Mouse (Mus musculus): ENCODE data around the gene S100a1. TPM values are rescaled to one million over a fixed set of nuclear protein-coding genes. Genes with fewer than 3 reads are reported as not detected.
A peak's percentile ranks its signal among the peaks of the same experiment; 100 is the strongest.

S100a1 gene
- polyA plus RNA-seq, 1 experiment from 2014 or later = 59.3 TPM

GRCm38 (mm10) chr3:90503444-90503843, 10.7 kb downstream of the S100a1 start:
- peaks cover 52% of the 10 kb centered on the region for H3K36me3 ChIP-seq (ENCODE audit: control insufficient read depth, insufficient read depth, low read length)

GRCm38 (mm10) chr3:90497597-90497996, 16.6 kb downstream of the S100a1 start:
- H3K27ac ChIP-seq (ENCODE audit: low read length) = no peak overlapping the region
- ATAC-seq (ENCODE audit: low read depth) = no peak
- H3K4me2 ChIP-seq (ENCODE audit: low read depth, low read length) = no peak overlapping the region
- H3K9me3 ChIP-seq (ENCODE audit: control insufficient read depth, low read length) = no peaks in the 10 kb centered on the region
- no peaks in the 10 kb centered on the region; the same call in 1 of the 2 replicates for H3K4me1 ChIP-seq (replicated peaks; ENCODE audit: control insufficient read depth, insufficient read depth, low read length)
- H3K4me3 ChIP-seq (ENCODE audit: low read length) = no peak overlapping the region
- no peak overlapping the region for H3K9ac ChIP-seq (ENCODE audit: low read length)
- peaks cover 50% of the 10 kb centered on the region for H3K36me3 ChIP-seq (ENCODE audit: control insufficient read depth, insufficient read depth, low read length)
- no peaks in the 10 kb centered on the region for H3K27me3 ChIP-seq (ENCODE audit: control insufficient read depth, insufficient read depth, low read depth, low read length)

More at GRCm38 (mm10) chr3:90503444-90503843, 10.7 kb downstream of the S100a1 start:
- no peak overlapping the region for H3K27ac ChIP-seq (ENCODE audit: low read length)
- 55% methylated on average over 4 of the region's 4 CpGs for WGBS
- H3K4me1 ChIP-seq (replicated peaks; ENCODE audit: control insufficient read depth, insufficient read depth, low read length) = peaks cover 22% of the 10 kb centered on the region
- H3K4me3 ChIP-seq (ENCODE audit: low read length) = no peak overlapping the region
- no peak for ATAC-seq (ENCODE audit: low read depth)
- no peak overlapping the region for H3K4me2 ChIP-seq (ENCODE audit: low read depth, low read length)
- no peaks in the 10 kb centered on the region for H3K27me3 ChIP-seq (ENCODE audit: control insufficient read depth, insufficient read depth, low read depth, low read length)
- H3K9me3 ChIP-seq (ENCODE audit: control insufficient read depth, low read length) = no peaks in the 10 kb centered on the region
- no peak overlapping the region for H3K9ac ChIP-seq (ENCODE audit: low read length)

DNA sequence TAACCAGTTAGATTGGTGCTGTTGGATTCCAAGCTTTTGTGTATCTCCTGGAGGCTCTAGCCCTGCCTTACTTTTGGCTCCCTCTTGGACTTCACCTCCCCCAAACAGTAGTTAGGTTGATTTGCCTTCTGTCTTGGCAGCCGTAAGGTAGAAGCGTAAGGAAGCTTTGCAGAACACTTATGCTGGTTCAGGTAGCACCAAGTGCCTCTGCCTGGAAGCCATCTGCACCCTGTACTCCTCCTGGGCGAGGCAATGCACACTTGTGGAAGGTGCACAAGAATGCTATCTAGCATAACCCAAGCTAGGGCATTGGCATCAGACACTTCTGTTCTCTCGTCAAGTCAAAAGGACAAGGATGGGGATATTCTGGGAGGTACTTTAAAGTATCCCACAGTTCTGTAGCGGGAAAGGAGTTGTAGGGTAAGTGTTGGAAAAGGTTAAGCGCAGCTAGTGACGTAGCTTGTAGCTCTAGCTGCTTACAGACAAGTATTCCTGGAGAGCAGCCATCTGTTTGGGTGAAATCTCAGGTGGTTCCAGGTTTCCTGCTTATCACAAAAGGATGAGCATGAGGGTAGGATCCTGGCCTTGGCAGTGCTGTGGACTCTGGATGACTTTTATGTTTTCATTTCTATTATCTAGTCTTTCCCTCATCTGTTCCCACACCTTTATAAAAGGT, 18.2 kb downstream of the S100a1 start:
- Histone ChIP-seq H3K4me1 (replicated peaks; ENCODE audit: control insufficient read depth, insufficient read depth, low read length) (no peaks in the 10 kb centered on the region; the same call in 1 of the 2 replicates), H3K27ac (ENCODE audit: low read length) (no peak overlapping the region), H3K27me3 (ENCODE audit: control insufficient read depth, insufficient read depth, low read depth, low read length) (no peaks in the 10 kb centered on the region), H3K4me2 (ENCODE audit: low read depth, low read length) (no peak overlapping the region), H3K36me3 (ENCODE audit: control insufficient read depth, insufficient read depth, low read length) (peaks cover 36% of the 10 kb centered on the region), H3K4me3 (ENCODE audit: low read length) (no peak overlapping the region), H3K9me3 (ENCODE audit: control insufficient read depth, low read length) (no peaks in the 10 kb centered on the region), H3K9ac (ENCODE audit: low read length) (no peak overlapping the region)
- WGBS = 81% methylated on average over 7 of the region's 7 CpGs
- ATAC-seq (ENCODE audit: low read depth) = no peak

DNA sequence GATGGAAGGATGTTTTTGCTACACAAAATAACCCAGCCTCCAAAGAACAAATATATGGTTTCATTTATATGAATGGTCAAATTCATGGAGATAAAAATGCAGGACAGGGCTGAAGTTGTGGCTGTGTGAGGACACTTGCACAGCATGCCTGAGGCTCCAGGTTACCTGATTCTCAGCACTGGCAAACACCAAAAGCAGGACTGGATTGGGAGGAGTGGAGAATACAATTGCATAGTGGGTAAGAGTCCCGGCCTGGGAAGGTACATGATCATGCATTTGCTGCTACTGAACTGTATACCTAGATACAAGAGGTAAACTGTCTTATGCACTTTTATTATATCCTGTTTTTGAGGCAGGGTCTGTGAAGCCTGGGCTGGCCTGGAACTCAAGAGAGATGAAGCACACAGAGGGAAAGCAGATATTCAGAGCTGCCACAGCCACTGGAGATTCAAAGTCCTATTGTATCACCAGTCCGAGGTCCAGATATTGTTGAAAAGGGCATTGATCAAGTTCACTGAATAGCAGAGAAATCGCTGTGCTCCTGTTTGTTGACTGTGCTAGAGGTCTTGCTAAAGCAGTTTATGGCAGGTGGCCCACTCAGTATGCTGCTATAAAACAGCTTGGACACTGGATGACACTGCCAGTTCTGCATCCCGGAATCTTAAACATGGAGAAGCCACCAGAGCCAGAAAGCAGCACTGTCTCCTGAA, 20.2 kb downstream of the S100a1 start:
- Histone ChIP-seq H3K4me2 (ENCODE audit: low read depth, low read length) (no peak overlapping the region), H3K9ac (ENCODE audit: low read length) (no peak overlapping the region), H3K27ac (ENCODE audit: low read length) (peak overlapping the region; percentile 32; the same call in 1 of the 2 replicates), H3K4me1 (replicated peaks; ENCODE audit: control insufficient read depth, insufficient read depth, low read length) (peaks cover 10% of the 10 kb centered on the region), H3K9me3 (ENCODE audit: control insufficient read depth, low read length) (no peaks in the 10 kb centered on the region), H3K27me3 (ENCODE audit: control insufficient read depth, insufficient read depth, low read depth, low read length) (no peaks in the 10 kb centered on the region), H3K4me3 (ENCODE audit: low read length) (no peak overlapping the region), H3K36me3 (ENCODE audit: control insufficient read depth, insufficient read depth, low read length) (peaks cover 29% of the 10 kb centered on the region)
- WGBS = 50% methylated on average over 4 of the region's 4 CpGs
- ATAC-seq (ENCODE audit: low read depth) = no peak

DNA sequence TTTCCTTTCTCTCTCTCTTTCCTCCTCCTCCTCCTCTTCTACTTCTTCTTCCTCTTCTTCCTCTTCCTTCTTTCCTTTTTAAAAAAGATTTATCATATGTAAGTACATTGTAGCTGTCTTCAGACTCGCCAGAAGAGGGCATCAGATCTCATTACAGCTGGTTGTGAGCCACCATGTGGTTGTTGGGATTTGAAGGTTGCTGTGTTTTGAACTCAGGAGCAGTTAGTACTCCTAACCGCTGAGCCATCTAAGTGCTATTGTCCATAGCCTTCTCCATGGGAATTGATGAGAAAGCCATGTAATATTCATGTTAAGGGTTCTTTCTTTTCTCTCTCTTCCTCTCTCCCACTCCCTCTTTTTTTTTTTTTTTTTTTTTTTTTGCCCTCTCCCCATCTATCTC, 22.8 kb downstream of the S100a1 start:
- Histone ChIP-seq H3K27me3 (ENCODE audit: control insufficient read depth, insufficient read depth, low read depth, low read length) (no peaks in the 10 kb centered on the region), H3K4me1 (replicated peaks; ENCODE audit: control insufficient read depth, insufficient read depth, low read length) (peaks cover 10% of the 10 kb centered on the region), H3K4me3 (ENCODE audit: low read length) (no peak overlapping the region), H3K36me3 (ENCODE audit: control insufficient read depth, insufficient read depth, low read length) (peaks cover 27% of the 10 kb centered on the region), H3K9ac (ENCODE audit: low read length) (no peak overlapping the region), H3K9me3 (ENCODE audit: control insufficient read depth, low read length) (no peaks in the 10 kb centered on the region), H3K4me2 (ENCODE audit: low read depth, low read length) (no peak overlapping the region), H3K27ac (ENCODE audit: low read length) (no peak overlapping the region)
- ATAC-seq (ENCODE audit: low read depth) = no peak
- WGBS = 32% methylated on average over 2 of the region's 2 CpGs

DNA sequence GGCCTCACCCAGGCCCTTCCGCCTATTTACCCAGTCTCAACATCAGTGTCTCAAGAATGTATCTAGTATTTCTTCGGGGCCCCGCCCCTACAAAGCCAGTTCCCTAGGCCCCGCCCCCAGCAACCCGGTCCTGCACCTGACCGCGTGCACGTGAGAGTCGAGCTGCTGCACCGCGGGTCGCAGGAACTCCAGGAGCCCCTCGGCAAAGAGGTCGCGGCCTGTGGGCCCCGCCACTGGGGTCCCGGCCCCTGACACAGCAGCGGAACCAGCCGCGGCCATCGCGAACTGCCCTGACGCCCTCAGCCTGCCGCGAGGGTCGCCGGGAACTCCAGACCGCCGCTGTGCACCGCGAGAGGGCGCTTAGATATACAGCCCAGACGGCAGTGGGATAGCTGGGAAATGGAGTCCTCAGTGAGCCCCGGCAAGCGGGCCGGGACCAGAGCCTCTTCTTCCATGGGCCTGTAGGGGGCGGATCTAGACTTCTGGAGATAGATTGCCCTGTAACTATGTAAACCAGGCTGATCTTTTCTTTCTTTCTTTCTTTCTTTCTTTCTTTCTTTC, 23.4 kb downstream of the S100a1 start, which contains the start of gene Snapin:
Gene Snapin, minus strand, starts transcription at position 338 of the 561 bp plus-strand sequence.
- peaks cover 26% of the 10 kb centered on the region for H3K36me3 ChIP-seq (ENCODE audit: control insufficient read depth, insufficient read depth, low read length)
- peak within 1 kb of the TSS; percentile 86 for H3K9ac ChIP-seq (ENCODE audit: low read length)
- no peaks in the 10 kb centered on the region for H3K27me3 ChIP-seq (ENCODE audit: control insufficient read depth, insufficient read depth, low read depth, low read length)
- H3K4me3 ChIP-seq (ENCODE audit: low read length) = peak within 1 kb of the TSS; percentile 80
- H3K4me2 ChIP-seq (ENCODE audit: low read depth, low read length) = peak within 1 kb of the TSS; percentile 62
- H3K27ac ChIP-seq (ENCODE audit: low read length) = peak within 1 kb of the TSS; percentile 86
- ATAC-seq (ENCODE audit: low read depth) = peak; percentile 99
- H3K9me3 ChIP-seq (ENCODE audit: control insufficient read depth, low read length) = no peaks in the 10 kb centered on the region
- H3K4me1 ChIP-seq (replicated peaks; ENCODE audit: control insufficient read depth, insufficient read depth, low read length) = peaks cover 10% of the 10 kb centered on the region
- WGBS = under 1% methylated on average over 37 of the region's 37 CpGs

DNA sequence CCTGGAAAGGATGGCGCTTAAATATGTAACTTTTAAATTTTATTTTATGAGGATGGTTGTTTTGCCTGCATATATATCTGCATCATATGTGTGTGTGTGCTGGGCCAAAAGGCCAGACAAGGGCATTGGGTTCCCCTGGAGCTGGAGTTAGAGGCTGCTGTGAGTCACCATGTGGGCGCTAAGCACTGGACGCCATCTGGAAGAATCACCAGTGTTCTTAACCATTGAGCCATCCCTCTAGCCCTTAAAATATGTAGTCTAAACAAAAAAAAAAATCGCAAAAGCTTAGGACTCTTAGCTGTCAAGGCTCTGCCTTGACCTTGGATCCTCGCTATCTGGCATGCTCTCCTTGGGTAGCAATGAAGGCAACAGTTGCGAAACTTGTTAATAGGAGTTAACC, 25.6 kb downstream of the S100a1 start:
- H3K4me1 ChIP-seq (replicated peaks; ENCODE audit: control insufficient read depth, insufficient read depth, low read length) = peaks cover 10% of the 10 kb centered on the region
- no peaks in the 10 kb centered on the region for H3K27me3 ChIP-seq (ENCODE audit: control insufficient read depth, insufficient read depth, low read depth, low read length)
- no peaks in the 10 kb centered on the region for H3K9me3 ChIP-seq (ENCODE audit: control insufficient read depth, low read length)
- no peak overlapping the region for H3K4me2 ChIP-seq (ENCODE audit: low read depth, low read length)
- H3K36me3 ChIP-seq (ENCODE audit: control insufficient read depth, insufficient read depth, low read length) = peaks cover 41% of the 10 kb centered on the region
- ATAC-seq (ENCODE audit: low read depth) = no peak
- no peak overlapping the region for H3K27ac ChIP-seq (ENCODE audit: low read length)
- no peak overlapping the region for H3K9ac ChIP-seq (ENCODE audit: low read length)
- WGBS = 78% methylated on average over 6 of the region's 6 CpGs
- H3K4me3 ChIP-seq (ENCODE audit: low read length) = no peak overlapping the region

DNA sequence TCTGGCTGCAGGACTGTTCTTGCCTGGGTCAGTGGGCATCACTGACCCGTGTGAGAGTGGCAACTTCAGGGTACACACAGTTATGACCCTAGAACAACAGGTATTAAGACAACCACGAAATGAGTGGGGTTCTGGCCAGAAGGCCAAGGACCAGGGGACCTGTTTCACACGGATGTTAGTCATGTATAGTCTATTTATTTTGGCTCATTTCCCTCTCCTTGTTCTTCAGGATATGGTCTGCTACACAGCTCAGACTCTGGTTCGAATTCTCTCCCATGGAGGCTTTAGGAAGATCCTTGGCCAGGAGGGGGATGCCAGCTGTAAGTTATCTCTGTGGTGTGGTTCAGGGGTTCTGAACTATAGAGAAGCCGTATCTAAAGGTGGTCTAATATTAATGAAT, 27.2 kb downstream of the S100a1 start:
- H3K36me3 ChIP-seq (ENCODE audit: control insufficient read depth, insufficient read depth, low read length) = peaks cover 51% of the 10 kb centered on the region
- peaks cover 10% of the 10 kb centered on the region for H3K4me1 ChIP-seq (replicated peaks; ENCODE audit: control insufficient read depth, insufficient read depth, low read length)
- H3K9me3 ChIP-seq (ENCODE audit: control insufficient read depth, low read length) = no peaks in the 10 kb centered on the region
- no peak overlapping the region for H3K4me2 ChIP-seq (ENCODE audit: low read depth, low read length)
- no peak overlapping the region for H3K4me3 ChIP-seq (ENCODE audit: low read length)
- no peaks in the 10 kb centered on the region for H3K27me3 ChIP-seq (ENCODE audit: control insufficient read depth, insufficient read depth, low read depth, low read length)
- H3K27ac ChIP-seq (ENCODE audit: low read length) = no peak overlapping the region
- WGBS = 69% methylated on average over 5 of the region's 5 CpGs
- no peak overlapping the region for H3K9ac ChIP-seq (ENCODE audit: low read length)
- ATAC-seq (ENCODE audit: low read depth) = no peak

DNA sequence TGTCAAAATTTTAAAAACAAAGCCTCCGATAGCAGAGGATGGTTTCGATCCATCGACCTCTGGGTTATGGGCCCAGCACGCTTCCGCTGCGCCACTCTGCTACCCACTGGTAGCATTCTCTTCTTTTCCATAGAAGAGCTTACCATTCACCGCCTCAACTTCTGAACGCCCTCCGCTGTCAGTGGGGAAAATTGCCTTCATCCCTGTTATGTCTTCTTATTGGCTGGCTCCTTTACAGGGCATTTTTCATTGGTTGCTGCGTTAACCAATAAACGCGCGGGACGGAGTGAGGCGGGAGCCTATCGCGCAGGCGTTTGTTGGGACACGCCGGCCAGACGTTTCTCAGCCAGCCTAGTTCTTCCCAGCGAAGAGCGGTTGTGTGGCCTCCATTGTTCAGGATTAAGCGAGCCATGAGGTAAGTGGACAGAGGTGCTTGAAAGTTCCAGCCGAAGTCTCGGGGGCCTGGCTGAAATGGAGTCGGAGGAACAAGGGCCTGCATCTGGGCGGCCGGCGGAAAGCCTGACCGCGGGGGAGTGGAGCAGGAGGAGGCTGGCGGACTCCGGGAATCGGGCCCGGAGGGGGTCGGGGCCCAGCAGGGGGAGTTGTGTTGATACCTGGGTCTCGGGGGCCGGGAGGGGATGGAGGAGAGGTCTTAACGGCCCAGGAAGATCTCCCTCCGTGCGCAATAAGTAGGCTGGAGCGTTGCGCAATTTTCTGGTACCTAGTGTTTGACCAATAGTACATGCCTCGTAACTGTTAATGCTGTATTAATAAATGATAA, 38.2 kb downstream of the S100a1 start, which contains the start of gene Ilf2:
Gene Ilf2, plus strand, starts transcription at position 296 of the 781 bp plus-strand sequence.
- H3K4me3 ChIP-seq (ENCODE audit: low read length) = peak within 1 kb of the TSS; percentile 94
- H3K4me1 ChIP-seq (replicated peaks; ENCODE audit: control insufficient read depth, insufficient read depth, low read length) = peaks cover 11% of the 10 kb centered on the region
- peak within 1 kb of the TSS; percentile 93 for H3K4me2 ChIP-seq (ENCODE audit: low read depth, low read length)
- peak; percentile 99 for ATAC-seq (ENCODE audit: low read depth)
- H3K36me3 ChIP-seq (ENCODE audit: control insufficient read depth, insufficient read depth, low read length) = peaks cover 16% of the 10 kb centered on the region
- no peaks in the 10 kb centered on the region for H3K9me3 ChIP-seq (ENCODE audit: control insufficient read depth, low read length)
- WGBS = under 1% methylated on average over 45 of the region's 45 CpGs
- peak within 1 kb of the TSS; percentile 97 for H3K9ac ChIP-seq (ENCODE audit: low read length)
- H3K27me3 ChIP-seq (ENCODE audit: control insufficient read depth, insufficient read depth, low read depth, low read length) = no peaks in the 10 kb centered on the region
- H3K27ac ChIP-seq (ENCODE audit: low read length) = peak within 1 kb of the TSS; percentile 95

Measured in lung, embryonic 16.5 days (tissue).